Mouse (Mus musculus): Measurements from ENCODE around the gene Olfr1234. TPM values are rescaled to one million over a fixed set of nuclear protein-coding genes. Genes with fewer than 3 reads are reported as not detected.

Gene Olfr1234
- polyA plus RNA-seq (2012; ENCODE audit: insufficient read depth, low replicate concordance), result not detected in 2 replicates

- no peak for TF ChIP-seq FLI1 (IDR thresholded peaks at IDR 0.05; ENCODE audit: low read length)
- TF ChIP-seq GATA1 (IDR thresholded peaks at IDR 0.05; ENCODE audit: borderline replicate concordance, low read length), result no peak
- no peaks in the 10 kb centered on the region for H3K27me3 ChIP-seq (replicated peaks)
- H3K4me3 ChIP-seq (replicated peaks), result no peak within 1 kb of the TSS
- H3K4me1 ChIP-seq, result no peaks in the 10 kb centered on the region
- no peaks in the 10 kb centered on the region for H3K36me3 ChIP-seq (replicated peaks; ENCODE audit: low read length)
- no peaks in the 10 kb centered on the region for H3K9me3 ChIP-seq
Measured at GRCm38 (mm10) chr2:89364765-89365164, at the start of gene Olfr1234. TSS of gene Olfr1234 (minus strand) at chr2:89364865.

DNA sequence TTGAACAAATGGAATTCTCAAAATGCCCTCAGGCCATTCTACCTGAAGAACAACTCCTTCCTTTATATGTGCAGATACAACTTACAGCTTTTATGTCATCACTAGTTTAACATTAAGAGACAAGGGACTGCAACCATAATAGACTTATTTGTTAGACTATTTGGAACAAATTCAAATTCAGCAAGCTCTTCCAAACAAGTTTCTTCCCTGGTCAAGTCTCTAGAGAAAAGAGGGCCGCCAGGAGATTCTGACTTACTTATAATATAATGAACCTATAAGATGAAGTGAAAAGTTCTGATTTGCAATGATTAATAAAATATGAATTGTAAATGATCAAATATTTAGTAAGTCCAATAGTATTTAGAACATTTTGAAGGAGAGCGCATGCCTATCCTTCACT lies 44.9 kb upstream of the Olfr1234 start, which contains the start of gene Olfr1238:
Gene Olfr1238 (minus strand): TSS at position 101 of the 400 bp plus-strand sequence.
- no peaks in the 10 kb centered on the region for H3K27me3 ChIP-seq (replicated peaks)
- H3K9me3 ChIP-seq, result peaks cover 4% of the 10 kb centered on the region; the same call in 1 of the 2 replicates
- no peak within 1 kb of the TSS for H3K4me3 ChIP-seq (replicated peaks)
- TF ChIP-seq GATA1 (IDR thresholded peaks at IDR 0.05; ENCODE audit: borderline replicate concordance, low read length), result no peak
- TF ChIP-seq FLI1 (IDR thresholded peaks at IDR 0.05; ENCODE audit: low read length), result no peak
- H3K4me1 ChIP-seq, result no peaks in the 10 kb centered on the region
- H3K36me3 ChIP-seq (replicated peaks; ENCODE audit: low read length), result no peaks in the 10 kb centered on the region

- H3K4me1 ChIP-seq, result no peaks in the 10 kb centered on the region
- no peaks in the 10 kb centered on the region for H3K36me3 ChIP-seq (replicated peaks; ENCODE audit: low read length)
- no peak overlapping the region for H3K4me3 ChIP-seq (replicated peaks)
- TF ChIP-seq GATA1 (IDR thresholded peaks at IDR 0.05; ENCODE audit: borderline replicate concordance, low read length) (no peak), FLI1 (IDR thresholded peaks at IDR 0.05; ENCODE audit: low read length) (no peak)
- H3K9me3 ChIP-seq, result no peaks in the 10 kb centered on the region
- no peaks in the 10 kb centered on the region for H3K27me3 ChIP-seq (replicated peaks)
Measured at GRCm38 (mm10) chr2:89400882-89401281, 36.2 kb upstream of the Olfr1234 start.

GRCm38 (mm10) chr2:89342298-89342697 lies 22.4 kb downstream of the Olfr1234 start, which contains the start of gene Olfr1233:
TSS of gene Olfr1233 (minus strand) at chr2:89342398.
- TF ChIP-seq FLI1 (IDR thresholded peaks at IDR 0.05; ENCODE audit: low read length) (no peak), GATA1 (IDR thresholded peaks at IDR 0.05; ENCODE audit: borderline replicate concordance, low read length) (no peak)
- no peaks in the 10 kb centered on the region for H3K36me3 ChIP-seq (replicated peaks; ENCODE audit: low read length)
- peaks cover 2% of the 10 kb centered on the region; the same call in 1 of the 2 replicates for H3K9me3 ChIP-seq
- no peaks in the 10 kb centered on the region for H3K4me1 ChIP-seq
- H3K4me3 ChIP-seq (replicated peaks), result no peak within 1 kb of the TSS
- no peaks in the 10 kb centered on the region for H3K27me3 ChIP-seq (replicated peaks)

DNA sequence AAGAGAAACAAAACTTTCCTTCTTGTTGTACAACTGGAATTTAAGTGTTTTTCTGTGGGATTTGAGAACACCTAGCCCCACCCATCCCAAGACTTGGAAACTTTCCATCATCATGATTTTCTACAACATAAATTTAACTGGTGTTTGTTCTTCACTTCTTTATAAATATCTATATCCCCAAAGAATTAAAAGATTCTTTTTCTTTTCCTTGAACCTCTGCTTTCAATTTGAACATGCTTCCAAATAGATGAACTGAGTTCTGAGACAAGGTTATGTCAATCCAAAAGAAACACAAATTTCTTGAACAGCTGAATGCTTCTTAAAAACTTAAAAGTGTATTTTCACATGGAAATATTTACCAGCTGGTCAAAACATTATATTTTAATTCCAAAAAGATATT lies 35.1 kb downstream of the Olfr1234 start, which contains the start of gene Olfr1232:
Gene Olfr1232 (minus strand): TSS at position 101 of the 400 bp plus-strand sequence.
- Histone ChIP-seq H3K27me3 (replicated peaks) (no peaks in the 10 kb centered on the region), H3K4me3 (replicated peaks) (no peak within 1 kb of the TSS)

More for the DNA sequence above, 35.1 kb downstream of the Olfr1234 start, which contains the start of gene Olfr1232:
- no peak for TF ChIP-seq FLI1 (IDR thresholded peaks at IDR 0.05; ENCODE audit: low read length)
- no peaks in the 10 kb centered on the region for H3K4me1 ChIP-seq
- no peaks in the 10 kb centered on the region for H3K9me3 ChIP-seq
- no peaks in the 10 kb centered on the region for H3K36me3 ChIP-seq (replicated peaks; ENCODE audit: low read length)

Other genes with a start within 250 kb of the Olfr1234 start
- gene Olfr1221, start 247.6 kb downstream of the Olfr1234 start, polyA plus RNA-seq (2012; ENCODE audit: insufficient read depth, low replicate concordance), result not detected in 2 replicates
- not detected in 2 replicates for gene Olfr1222, start 231.8 kb downstream of the Olfr1234 start, polyA plus RNA-seq (2012; ENCODE audit: insufficient read depth, low replicate concordance)
- not detected in 2 replicates for gene Olfr1223, start 213.3 kb downstream of the Olfr1234 start, polyA plus RNA-seq (2012; ENCODE audit: insufficient read depth, low replicate concordance)
- not detected in 2 replicates for gene Olfr1224-ps1, start 200.8 kb downstream of the Olfr1234 start, polyA plus RNA-seq (2012; ENCODE audit: insufficient read depth, low replicate concordance)
- gene Olfr1225, start 190.2 kb downstream of the Olfr1234 start, polyA plus RNA-seq (2012; ENCODE audit: insufficient read depth, low replicate concordance), result not detected in 2 replicates
- not detected in 2 replicates for gene Olfr1226, start 164.8 kb downstream of the Olfr1234 start, polyA plus RNA-seq (2012; ENCODE audit: insufficient read depth, low replicate concordance)
- not detected in 2 replicates for gene Olfr1228, start 110.8 kb downstream of the Olfr1234 start, polyA plus RNA-seq (2012; ENCODE audit: insufficient read depth, low replicate concordance)
- not detected in 2 replicates for gene Olfr1229, start 76.9 kb downstream of the Olfr1234 start, polyA plus RNA-seq (2012; ENCODE audit: insufficient read depth, low replicate concordance)
- gene Olfr1230, start 67.6 kb downstream of the Olfr1234 start, polyA plus RNA-seq (2012; ENCODE audit: insufficient read depth, low replicate concordance), result not detected in 2 replicates
- gene Olfr1231, start 57.8 kb downstream of the Olfr1234 start, polyA plus RNA-seq (2012; ENCODE audit: insufficient read depth, low replicate concordance), result not detected in 2 replicates
- gene Olfr1232, start 35.2 kb downstream of the Olfr1234 start, polyA plus RNA-seq (2012; ENCODE audit: insufficient read depth, low replicate concordance), result not detected in 2 replicates
- not detected in 2 replicates for gene Olfr1233, start 22.5 kb downstream of the Olfr1234 start, polyA plus RNA-seq (2012; ENCODE audit: insufficient read depth, low replicate concordance)
- not detected in 2 replicates for gene Olfr1238, start 44.8 kb upstream of the Olfr1234 start, polyA plus RNA-seq (2012; ENCODE audit: insufficient read depth, low replicate concordance)
- not detected in 2 replicates for gene Olfr1239, start 55.5 kb upstream of the Olfr1234 start, polyA plus RNA-seq (2012; ENCODE audit: insufficient read depth, low replicate concordance)
- 0.07 TPM in 1 of 2 replicates, not detected in the other for gene Olfr1240, start 78.1 kb upstream of the Olfr1234 start, polyA plus RNA-seq (2012; ENCODE audit: insufficient read depth, low replicate concordance)
- gene Olfr1241, start 122.3 kb upstream of the Olfr1234 start, polyA plus RNA-seq (2012; ENCODE audit: insufficient read depth, low replicate concordance), result not detected in 2 replicates
- gene Olfr1242, start 133.5 kb upstream of the Olfr1234 start, polyA plus RNA-seq (2012; ENCODE audit: insufficient read depth, low replicate concordance), result not detected in 2 replicates
- gene Olfr1243, start 166.6 kb upstream of the Olfr1234 start, polyA plus RNA-seq (2012; ENCODE audit: insufficient read depth, low replicate concordance), result 2.7 TPM in 1 of 2 replicates, not detected in the other
- gene Olfr1245, start 213.6 kb upstream of the Olfr1234 start, polyA plus RNA-seq (2012; ENCODE audit: insufficient read depth, low replicate concordance), result not detected in 2 replicates
- not detected in 2 replicates for gene Olfr1246, start 228.3 kb upstream of the Olfr1234 start, polyA plus RNA-seq (2012; ENCODE audit: insufficient read depth, low replicate concordance)
- 0.01 TPM in 1 of 2 replicates, not detected in the other for gene Olfr1247, start 249.3 kb upstream of the Olfr1234 start, polyA plus RNA-seq (2012; ENCODE audit: insufficient read depth, low replicate concordance)

All from megakaryocyte, embryonic 14.5 days (primary cell).